Mouse (Mus musculus) midbrain, embryonic 16.5 days (tissue): Measurements from ENCODE around the gene Xpnpep3. TPM values are rescaled to one million over a fixed set of nuclear protein-coding genes. Genes with fewer than 3 reads are reported as not detected.
A peak's percentile ranks its signal among the peaks of the same experiment; 100 is the strongest.

ENCODE experiments used
- ATAC-seq: fragments of 200-750 bp; cut with Nextera tagmentation; 2 replicates; pipeline ENCODE4 v1.8.0; 2017; ENCODE audit warnings: moderate TSS enrichment
- H3K27ac ChIP-seq: fragments of 300-500 bp; sonication (generic); 2 replicates; pipeline ENCODE4 v1.5.1; 2014; ENCODE audit warnings: mild to moderate bottlenecking, low read length, mixed read lengths
- H3K27me3 ChIP-seq: fragments of 300-500 bp; sonication (generic); 2 replicates; pipeline ENCODE4 v1.6.1; 2014; ENCODE audit warnings: low read depth, low read length, mixed read lengths; ENCODE audit not compliant: control insufficient read depth, insufficient read depth
- H3K36me3 ChIP-seq: fragments of 300-500 bp; sonication (generic); 2 replicates; pipeline ENCODE4 v1.6.1; 2014; ENCODE audit warnings: mild to moderate bottlenecking, low read length, moderate library complexity, mixed read lengths; ENCODE audit not compliant: control insufficient read depth, insufficient read depth
- H3K4me1 ChIP-seq: fragments of 300-500 bp; sonication (generic); 2 replicates; pipeline ENCODE4 v1.6.1; 2014; ENCODE audit warnings: mild to moderate bottlenecking, low read length, mixed read lengths; ENCODE audit not compliant: control insufficient read depth, insufficient read depth
- H3K4me2 ChIP-seq: fragments of 300-500 bp; sonication (generic); 2 replicates; pipeline ENCODE4 v1.6.1; 2014; ENCODE audit warnings: mild to moderate bottlenecking, low read length, mixed read lengths
- H3K4me3 ChIP-seq: fragments of 300-500 bp; sonication (generic); 2 replicates; pipeline ENCODE4 v1.5.1; 2014; ENCODE audit warnings: low read depth, mild to moderate bottlenecking, low read length, moderate library complexity, mixed read lengths
- H3K9ac ChIP-seq: fragments of 300-500 bp; sonication (generic); 2 replicates; pipeline ENCODE4 v1.6.1; 2014; ENCODE audit warnings: low read depth, low read length, mixed read lengths
- H3K9me3 ChIP-seq: fragments of 300-500 bp; sonication (generic); replicated peaks from 2 replicates; pipeline ENCODE4 v1.6.1; 2014; ENCODE audit warnings: mild to moderate bottlenecking, low read length, mixed read lengths; ENCODE audit not compliant: control insufficient read depth, poor library complexity, severe bottlenecking
- WGBS: fragments of 180-500 bp; shearing (Covaris S2); extraction: QIAGEN DNeasy Blood & Tissue Kit; methylation state at CpG from one replicate; pipeline ENCODE4 v1.1.7; 2014; 5-methylcytosine and 5-hydroxymethylcytosine counted together
- polyA plus RNA-seq: library from polyadenylated mRNA; unstranded; fragments of >200 nt; fragmentation: Nextera tagmentation; extraction: Ambion mirVana; gene quantifications from 2 replicates; pipeline ENCODE4 v1.2.1, GENCODE M21; 2015

Gene Xpnpep3
- polyA plus RNA-seq, 1 experiment from 2014 or later: 9.6 TPM

GRCm38 (mm10) chr15:81361417-81362015, 38.4 kb upstream of the Xpnpep3 start:
- Histone ChIP-seq H3K4me3 (no peak overlapping the region), H3K9ac (no peak overlapping the region), H3K9me3 (no peaks in the 10 kb centered on the region), H3K36me3 (peaks cover 9% of the 10 kb centered on the region), H3K4me1 (peaks cover 16% of the 10 kb centered on the region), H3K4me2 (peak overlapping the region; percentile 81), H3K27me3 (no peaks in the 10 kb centered on the region), H3K27ac (peak overlapping the region; percentile 40; the same call in 1 of the 2 replicates)
- ATAC-seq: no peak
- WGBS: 52% methylated on average over 10 of the region's 10 CpGs

GRCm38 (mm10) chr15:81362501-81362900, 37.4 kb upstream of the Xpnpep3 start:
- H3K36me3 ChIP-seq: peaks cover 14% of the 10 kb centered on the region
- H3K9me3 ChIP-seq: no peaks in the 10 kb centered on the region
- ATAC-seq: no peak
- H3K4me1 ChIP-seq: peaks cover 12% of the 10 kb centered on the region
- 92% methylated on average over 1 of the region's 1 CpGs for WGBS
- H3K27ac ChIP-seq: no peak overlapping the region
- no peak overlapping the region for H3K4me3 ChIP-seq
- no peaks in the 10 kb centered on the region for H3K27me3 ChIP-seq
- no peak overlapping the region for H3K4me2 ChIP-seq
- H3K9ac ChIP-seq: no peak overlapping the region

- peaks cover 21% of the 10 kb centered on the region for H3K36me3 ChIP-seq
- H3K4me1 ChIP-seq: peaks cover 10% of the 10 kb centered on the region
Observed at GRCm38 (mm10) chr15:81364271-81364670, 35.7 kb upstream of the Xpnpep3 start.

GRCm38 (mm10) chr15:81365246-81365645, 34.7 kb upstream of the Xpnpep3 start:
- 89% methylated on average over 8 of the region's 8 CpGs for whole genome bisulfite sequencing
- H3K36me3 ChIP-seq: peaks cover 21% of the 10 kb centered on the region
- no peak overlapping the region for H3K27ac ChIP-seq
- no peaks in the 10 kb centered on the region for H3K27me3 ChIP-seq
- H3K9ac ChIP-seq: no peak overlapping the region
- ATAC-seq: no peak
- H3K9me3 ChIP-seq: no peaks in the 10 kb centered on the region
- no peak overlapping the region for H3K4me3 ChIP-seq
- H3K4me2 ChIP-seq: no peak overlapping the region
- H3K4me1 ChIP-seq: 0 out of 2 replicates have a peak, but pooled peaks cover 2% of the 10 kb centered on the region

More at GRCm38 (mm10) chr15:81364271-81364670, 35.7 kb upstream of the Xpnpep3 start:
- Histone ChIP-seq H3K27me3 (no peaks in the 10 kb centered on the region), H3K4me2 (no peak overlapping the region), H3K9ac (no peak overlapping the region), H3K9me3 (no peaks in the 10 kb centered on the region), H3K4me3 (no peak overlapping the region), H3K27ac (no peak overlapping the region)
- WGBS: 88% methylated on average over 1 of the region's 1 CpGs
- ATAC-seq: no peak

DNA sequence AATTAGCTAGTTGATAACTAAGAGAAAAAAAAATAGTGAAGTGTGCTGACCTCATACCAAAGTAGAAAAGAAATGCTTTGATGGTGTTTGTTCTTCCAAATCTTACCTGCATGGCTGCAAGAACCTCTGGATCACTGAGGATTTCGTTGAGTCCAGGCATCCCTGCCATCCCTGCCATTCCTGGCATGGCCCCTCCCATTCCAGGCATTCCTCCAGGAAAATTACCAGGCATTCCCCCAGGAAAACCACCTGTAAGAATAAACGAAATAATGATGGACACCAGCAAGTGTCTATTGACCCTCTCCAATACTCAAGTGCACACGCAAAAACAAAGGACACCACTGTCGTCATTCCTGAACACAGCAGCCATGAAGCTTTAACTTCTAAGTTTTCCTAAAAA, 33.7 kb upstream of the Xpnpep3 start:
- no peak overlapping the region for H3K27ac ChIP-seq
- no peak overlapping the region for H3K9ac ChIP-seq
- H3K36me3 ChIP-seq: peaks cover 24% of the 10 kb centered on the region
- WGBS: 91% methylated on average over 4 of the region's 4 CpGs
- no peaks in the 10 kb centered on the region for H3K27me3 ChIP-seq
- no peak for ATAC-seq
- no peak overlapping the region for H3K4me2 ChIP-seq
- no peaks in the 10 kb centered on the region for H3K9me3 ChIP-seq
- H3K4me3 ChIP-seq: no peak overlapping the region
- H3K4me1 ChIP-seq: no peaks in the 10 kb centered on the region

GRCm38 (mm10) chr15:81368601-81369000, 31.3 kb upstream of the Xpnpep3 start:
- Histone ChIP-seq H3K27ac (no peak overlapping the region), H3K27me3 (no peaks in the 10 kb centered on the region), H3K9ac (no peak overlapping the region), H3K4me3 (no peak overlapping the region), H3K4me1 (no peaks in the 10 kb centered on the region), H3K4me2 (no peak overlapping the region), H3K9me3 (no peaks in the 10 kb centered on the region), H3K36me3 (peaks cover 38% of the 10 kb centered on the region)
- ATAC-seq: no peak
- 100% methylated on average over 1 of the region's 1 CpGs for WGBS

GRCm38 (mm10) chr15:81370356-81370755, 29.6 kb upstream of the Xpnpep3 start:
- 22% methylated on average over 1 of the region's 1 CpGs for WGBS
- H3K27me3 ChIP-seq: no peaks in the 10 kb centered on the region
- H3K9me3 ChIP-seq: no peaks in the 10 kb centered on the region
- H3K4me2 ChIP-seq: no peak overlapping the region
- peaks cover 41% of the 10 kb centered on the region for H3K36me3 ChIP-seq
- H3K4me1 ChIP-seq: no peaks in the 10 kb centered on the region
- ATAC-seq: no peak
- H3K9ac ChIP-seq: no peak overlapping the region
- H3K4me3 ChIP-seq: no peak overlapping the region
- no peak overlapping the region for H3K27ac ChIP-seq

- Histone ChIP-seq H3K9me3 (no peaks in the 10 kb centered on the region), H3K4me1 (no peaks in the 10 kb centered on the region), H3K36me3 (peaks cover 37% of the 10 kb centered on the region), H3K4me3 (no peak overlapping the region), H3K4me2 (no peak overlapping the region), H3K27me3 (no peaks in the 10 kb centered on the region), H3K9ac (no peak overlapping the region), H3K27ac (no peak overlapping the region)
- 93% methylated on average over 11 of the region's 11 CpGs for WGBS
- no peak for ATAC-seq
Observed at GRCm38 (mm10) chr15:81374621-81375020, 25.3 kb upstream of the Xpnpep3 start.

GRCm38 (mm10) chr15:81378845-81379244, 21.1 kb upstream of the Xpnpep3 start:
- H3K4me3 ChIP-seq: no peak overlapping the region
- H3K9ac ChIP-seq: no peak overlapping the region
- no peaks in the 10 kb centered on the region for H3K9me3 ChIP-seq
- no peaks in the 10 kb centered on the region for H3K27me3 ChIP-seq
- peaks cover 31% of the 10 kb centered on the region for H3K36me3 ChIP-seq
- H3K27ac ChIP-seq: no peak overlapping the region
- no peak for ATAC-seq
- no peak overlapping the region for H3K4me2 ChIP-seq
- WGBS: 88% methylated on average over 2 of the region's 2 CpGs
- no peaks in the 10 kb centered on the region for H3K4me1 ChIP-seq
